Mouse (Mus musculus): ENCODE data around the gene Ppil4.

GRCm38 (mm10) chr10:7826106-7826505 lies 33.4 kb downstream of the Ppil4 start:
- TF ChIP-seq CTCF (IDR thresholded peaks at IDR 0.05; ENCODE audit: extremely low read depth, insufficient read length, insufficient replicate concordance, low read depth, low read length), result no peak
- no peak for TF ChIP-seq POLR2A (IDR thresholded peaks at IDR 0.05; ENCODE audit: low read depth, low read length)
